Mouse (Mus musculus): ENCODE measurements around the gene Fam83g.
"Not testable (repeated sequence)": the region's sequence is repeated elsewhere in the genome, so short reads cannot be mapped to it uniquely, and the experiment has no call there.

Fam83g gene

GRCm38 (mm10) chr11:61683907-61684731 lies at the start of gene Fam83g:
Fam83g (plus strand) TSS chr11:61684091.
- peak; percentile 79 for DNase-seq (ENCODE audit: low read depth, low spot score)

- DNase-seq (ENCODE audit: low read depth, low spot score): not testable (repeated sequence)
These were observed 47.6 kb upstream of the Fam83g start for GRCm38 (mm10) chr11:61636309-61636708.

- DNase-seq (ENCODE audit: low read depth, low spot score): no peak
These were observed 46.5 kb upstream of the Fam83g start for GRCm38 (mm10) chr11:61637413-61637812.

- DNase-seq (ENCODE audit: low read depth, low spot score): no peak
These were observed 46.0 kb upstream of the Fam83g start for GRCm38 (mm10) chr11:61637856-61638255.

GRCm38 (mm10) chr11:61638764-61639536 lies 44.9 kb upstream of the Fam83g start:
- no peak for DNase-seq (ENCODE audit: low read depth, low spot score)

GRCm38 (mm10) chr11:61639601-61640177 lies 44.2 kb upstream of the Fam83g start:
- no peak for DNase-seq (ENCODE audit: low read depth, low spot score)

GRCm38 (mm10) chr11:61640585-61640984 lies 43.3 kb upstream of the Fam83g start:
- not testable (repeated sequence) for DNase-seq (ENCODE audit: low read depth, low spot score)

GRCm38 (mm10) chr11:61642106-61642505 lies 41.8 kb upstream of the Fam83g start:
- DNase-seq (ENCODE audit: low read depth, low spot score): no peak

GRCm38 (mm10) chr11:61643184-61643961 lies 40.5 kb upstream of the Fam83g start:
- no peak for DNase-seq (ENCODE audit: low read depth, low spot score)

GRCm38 (mm10) chr11:61644576-61645326 lies 39.1 kb upstream of the Fam83g start:
- no peak for DNase-seq (ENCODE audit: low read depth, low spot score)

GRCm38 (mm10) chr11:61645357-61645857 lies 38.5 kb upstream of the Fam83g start:
- DNase-seq (ENCODE audit: low read depth, low spot score): no peak

GRCm38 (mm10) chr11:61646499-61647039 lies 37.3 kb upstream of the Fam83g start:
- DNase-seq (ENCODE audit: low read depth, low spot score): no peak

GRCm38 (mm10) chr11:61647110-61647910 lies 36.6 kb upstream of the Fam83g start:
- no peak for DNase-seq (ENCODE audit: low read depth, low spot score)

- DNase-seq (ENCODE audit: low read depth, low spot score): no peak
These were observed 35.7 kb upstream of the Fam83g start for GRCm38 (mm10) chr11:61647956-61648748.

- no peak for DNase-seq (ENCODE audit: low read depth, low spot score)
These were observed 35.2 kb upstream of the Fam83g start for GRCm38 (mm10) chr11:61648749-61649115.

GRCm38 (mm10) chr11:61649163-61649580 lies 34.7 kb upstream of the Fam83g start:
- no peak for DNase-seq (ENCODE audit: low read depth, low spot score)

- no peak for DNase-seq (ENCODE audit: low read depth, low spot score)
These were observed 34.3 kb upstream of the Fam83g start for GRCm38 (mm10) chr11:61649626-61650025.

- DNase-seq (ENCODE audit: low read depth, low spot score): no peak
These were observed 33.2 kb upstream of the Fam83g start for GRCm38 (mm10) chr11:61650470-61651265.
